Mouse (Mus musculus) stomach, embryonic 15.5 days (tissue): Measurements from ENCODE around the gene Pafah1b3. TPM values are rescaled to one million over a fixed set of nuclear protein-coding genes. Genes with fewer than 3 reads are reported as not detected.
A peak's percentile ranks its signal among the peaks of the same experiment; 100 is the strongest.

ENCODE experiments used
- ATAC-seq: fragments of 200-750 bp; cut with Nextera tagmentation; 2 replicates; pipeline ENCODE4 v1.8.0; 2017; ENCODE audit warnings: low read depth, moderate number of reproducible peaks, moderate TSS enrichment; ENCODE audit not compliant: insufficient read depth, low FRiP score
- H3K27ac ChIP-seq: fragments of 300-500 bp; sonication (generic); 2 replicates; pipeline ENCODE4 v1.5.1; 2015; ENCODE audit warnings: mild to moderate bottlenecking, inconsistent platforms
- H3K27me3 ChIP-seq: fragments of 300-500 bp; sonication (generic); replicated peaks from 2 replicates; pipeline ENCODE4 v1.6.1; 2015; ENCODE audit warnings: inconsistent platforms
- H3K36me3 ChIP-seq: fragments of 300-500 bp; sonication (generic); 2 replicates; pipeline ENCODE4 v1.6.1; 2015; ENCODE audit warnings: inconsistent platforms
- H3K4me1 ChIP-seq: fragments of 300-500 bp; sonication (generic); 2 replicates; pipeline ENCODE4 v1.6.1; 2015; ENCODE audit warnings: inconsistent platforms
- H3K4me2 ChIP-seq: fragments of 300-500 bp; sonication (generic); 2 replicates; pipeline ENCODE4 v1.6.1; 2015; ENCODE audit warnings: mild to moderate bottlenecking, inconsistent platforms
- H3K4me3 ChIP-seq: fragments of 300-500 bp; sonication (generic); replicated peaks from 2 replicates; pipeline ENCODE4 v1.5.1; 2015; ENCODE audit warnings: inconsistent platforms
- H3K9ac ChIP-seq: fragments of 300-500 bp; sonication (generic); 2 replicates; pipeline ENCODE4 v1.6.1; 2015; ENCODE audit warnings: inconsistent platforms
- H3K9me3 ChIP-seq: fragments of 300-500 bp; sonication (generic); 2 replicates; pipeline ENCODE4 v1.6.1; 2016; ENCODE audit warnings: inconsistent platforms
- WGBS: fragments of 180-500 bp; shearing (Covaris S2); methylation state at CpG from one replicate; pipeline ENCODE4 v1.1.7; 2015; 5-methylcytosine and 5-hydroxymethylcytosine counted together
- polyA plus RNA-seq: library from polyadenylated mRNA; unstranded; fragments of >200 nt; fragmentation: Nextera tagmentation; extraction: Ambion mirVana; gene quantifications from 2 replicates; pipeline ENCODE4 v1.2.1, GENCODE M21; 2015

The Pafah1b3 gene
- polyA plus RNA-seq, 1 experiment from 2014 or later: 201 TPM

DNA sequence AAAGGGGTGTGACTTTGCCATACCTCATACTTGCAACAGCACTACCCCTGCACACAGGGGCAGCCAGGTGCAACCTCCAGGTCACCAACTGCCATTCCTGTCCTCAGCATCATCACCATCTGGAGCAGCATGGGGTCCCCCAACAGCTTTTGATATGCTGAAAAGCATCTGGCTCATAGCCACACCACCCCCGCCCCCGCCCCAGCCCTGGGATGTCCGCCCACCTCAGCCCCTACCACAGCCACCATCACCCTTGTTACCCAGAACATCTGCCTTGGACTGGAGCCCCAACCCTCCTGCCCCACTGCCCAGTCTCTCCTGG is 5.9 kb upstream of the Pafah1b3 start:
- Histone ChIP-seq H3K27me3 (peaks cover 17% of the 10 kb centered on the region), H3K36me3 (no peaks in the 10 kb centered on the region), H3K4me1 (peaks cover 9% of the 10 kb centered on the region; the same call in 1 of the 2 replicates), H3K9me3 (no peaks in the 10 kb centered on the region), H3K4me3 (no peak overlapping the region), H3K27ac (no peak overlapping the region), H3K4me2 (no peak overlapping the region), H3K9ac (no peak overlapping the region)
- no peak for ATAC-seq
- 84% methylated on average over 3 of the region's 3 CpGs for WGBS

- H3K36me3 ChIP-seq: no peaks in the 10 kb centered on the region
- ATAC-seq: no peak
- H3K27me3 ChIP-seq: peaks cover 17% of the 10 kb centered on the region
- no peak overlapping the region for H3K9ac ChIP-seq
- 55% methylated on average over 9 of the region's 9 CpGs for WGBS
- no peak overlapping the region for H3K4me2 ChIP-seq
- H3K4me1 ChIP-seq: peaks cover 9% of the 10 kb centered on the region
- no peak overlapping the region for H3K27ac ChIP-seq
- no peaks in the 10 kb centered on the region for H3K9me3 ChIP-seq
- H3K4me3 ChIP-seq: no peak overlapping the region
Observed at GRCm38 (mm10) chr7:25303003-25303684, 5.4 kb upstream of the Pafah1b3 start.

- no peak within 1 kb of the TSS for H3K4me3 ChIP-seq
- no peak within 1 kb of the TSS for H3K9ac ChIP-seq
- H3K9me3 ChIP-seq: no peaks in the 10 kb centered on the region
- 56% methylated on average over 19 of the region's 19 CpGs for WGBS
- peaks cover 17% of the 10 kb centered on the region for H3K4me1 ChIP-seq
- no peak within 1 kb of the TSS for H3K27ac ChIP-seq
- no peak within 1 kb of the TSS for H3K4me2 ChIP-seq
- peaks cover 3% of the 10 kb centered on the region; the same call in 1 of the 2 replicates for H3K27me3 ChIP-seq
- H3K36me3 ChIP-seq: no peaks in the 10 kb centered on the region
- ATAC-seq: no peak
Observed at GRCm38 (mm10) chr7:25301063-25301462, 3.3 kb upstream of the Pafah1b3 start, which contains the start of gene Prr19. TSS of gene Prr19 (plus strand) at chr7:25301411.

DNA sequence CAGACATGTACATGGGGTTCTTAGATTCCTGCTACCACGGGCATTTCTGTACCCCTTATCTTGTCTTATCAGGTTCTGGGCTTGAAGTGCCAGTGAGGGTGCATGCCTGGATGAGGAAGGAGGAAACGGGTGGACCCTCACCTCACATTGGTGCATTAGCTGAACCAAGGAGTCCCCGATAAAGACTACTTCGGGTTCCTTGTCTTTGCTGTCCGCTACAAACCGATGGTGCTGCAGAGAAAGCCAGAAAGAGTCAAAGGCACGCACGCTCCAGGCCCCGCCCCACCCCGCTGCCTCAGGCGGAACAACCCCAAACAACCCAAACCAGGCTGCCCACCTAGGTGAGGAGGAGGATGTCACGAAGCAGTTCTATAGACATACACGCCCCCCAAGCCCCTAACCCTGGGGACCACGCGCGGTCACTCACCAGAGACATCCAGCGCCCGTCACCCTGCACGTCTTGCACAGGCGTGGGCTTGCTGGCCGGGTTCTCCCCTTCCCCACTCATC is 787 bp downstream of the Pafah1b3 start:
- WGBS: under 1% methylated on average over 21 of the region's 21 CpGs
- H3K4me1 ChIP-seq: peaks cover 14% of the 10 kb centered on the region
- no peaks in the 10 kb centered on the region for H3K9me3 ChIP-seq
- no peaks in the 10 kb centered on the region for H3K27me3 ChIP-seq
- peak overlapping the region; percentile 98 for H3K27ac ChIP-seq
- peak overlapping the region; percentile 92 for H3K4me2 ChIP-seq
- peaks cover 25% of the 10 kb centered on the region for H3K36me3 ChIP-seq
- peak overlapping the region; percentile 70 for H3K4me3 ChIP-seq
- ATAC-seq: peak; percentile 19; the same call in 1 of the 2 replicates
- peak overlapping the region; percentile 76 for H3K9ac ChIP-seq

DNA sequence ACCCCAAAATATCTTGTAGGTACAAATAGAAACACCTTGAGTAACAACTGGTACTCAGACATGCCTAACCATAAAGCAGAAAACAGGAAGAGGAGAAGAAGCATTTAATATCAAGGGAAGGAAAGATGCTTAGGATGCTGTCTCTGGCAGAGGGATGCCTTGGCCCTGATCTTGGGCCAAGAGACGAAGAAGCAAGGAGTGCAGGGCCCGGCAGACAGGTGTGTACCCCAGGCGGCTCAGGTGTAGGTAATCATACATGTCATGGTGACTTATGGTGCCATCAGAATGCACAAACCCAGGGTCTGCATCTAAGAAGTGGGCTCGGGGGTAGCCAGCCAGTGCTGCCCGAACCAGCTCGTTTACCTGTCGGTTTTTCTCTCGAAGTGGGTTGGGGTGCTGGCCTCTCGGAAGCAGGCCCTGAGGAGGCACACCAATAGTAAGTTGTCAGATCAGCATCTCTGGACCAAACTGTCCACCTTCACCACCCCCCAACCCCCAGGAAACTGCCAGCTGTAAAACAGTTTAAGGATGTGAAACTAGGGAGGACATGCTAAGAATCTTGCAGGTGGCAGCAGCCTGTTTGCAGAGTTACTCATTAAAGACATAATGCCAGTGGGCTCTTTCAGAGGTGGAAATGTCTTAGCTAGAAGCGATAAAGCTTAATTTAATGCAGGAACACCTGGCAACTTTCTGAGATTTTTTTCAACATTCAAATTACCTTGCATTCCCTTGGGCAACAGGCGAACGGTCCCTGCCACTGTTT is 2.6 kb downstream of the Pafah1b3 start:
- no peak for ATAC-seq
- H3K4me1 ChIP-seq: peaks cover 19% of the 10 kb centered on the region
- H3K27me3 ChIP-seq: no peaks in the 10 kb centered on the region
- no peaks in the 10 kb centered on the region for H3K9me3 ChIP-seq
- no peak overlapping the region for H3K27ac ChIP-seq
- H3K36me3 ChIP-seq: peaks cover 41% of the 10 kb centered on the region
- H3K4me2 ChIP-seq: no peak overlapping the region
- H3K4me3 ChIP-seq: no peak overlapping the region
- WGBS: 87% methylated on average over 12 of the region's 12 CpGs
- no peak overlapping the region for H3K9ac ChIP-seq

DNA sequence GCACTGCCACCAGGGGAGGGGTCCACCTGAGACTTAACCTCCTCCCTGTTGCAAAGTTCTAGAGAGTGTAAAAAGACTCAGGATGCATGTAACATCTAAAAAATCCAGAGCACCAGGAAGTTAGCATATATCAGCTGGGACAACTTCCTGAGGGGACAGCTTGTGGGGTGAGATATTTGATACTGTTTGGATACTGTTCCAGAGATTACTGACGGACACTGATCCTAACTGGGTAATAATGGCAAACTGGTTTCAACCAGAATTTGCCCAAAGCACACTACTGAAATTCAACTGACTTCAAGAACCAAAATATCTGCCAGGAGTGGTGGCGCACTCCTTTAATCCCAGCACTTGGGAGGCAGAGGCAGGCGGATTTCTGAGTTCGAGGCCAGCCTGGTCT is 3.3 kb downstream of the Pafah1b3 start:
- WGBS: 88% methylated on average over 4 of the region's 4 CpGs
- Histone ChIP-seq H3K4me2 (no peak overlapping the region), H3K4me1 (peaks cover 19% of the 10 kb centered on the region), H3K4me3 (no peak overlapping the region), H3K9me3 (no peaks in the 10 kb centered on the region), H3K27me3 (no peaks in the 10 kb centered on the region), H3K36me3 (peaks cover 48% of the 10 kb centered on the region), H3K9ac (no peak overlapping the region), H3K27ac (no peak overlapping the region)
- ATAC-seq: no peak

DNA sequence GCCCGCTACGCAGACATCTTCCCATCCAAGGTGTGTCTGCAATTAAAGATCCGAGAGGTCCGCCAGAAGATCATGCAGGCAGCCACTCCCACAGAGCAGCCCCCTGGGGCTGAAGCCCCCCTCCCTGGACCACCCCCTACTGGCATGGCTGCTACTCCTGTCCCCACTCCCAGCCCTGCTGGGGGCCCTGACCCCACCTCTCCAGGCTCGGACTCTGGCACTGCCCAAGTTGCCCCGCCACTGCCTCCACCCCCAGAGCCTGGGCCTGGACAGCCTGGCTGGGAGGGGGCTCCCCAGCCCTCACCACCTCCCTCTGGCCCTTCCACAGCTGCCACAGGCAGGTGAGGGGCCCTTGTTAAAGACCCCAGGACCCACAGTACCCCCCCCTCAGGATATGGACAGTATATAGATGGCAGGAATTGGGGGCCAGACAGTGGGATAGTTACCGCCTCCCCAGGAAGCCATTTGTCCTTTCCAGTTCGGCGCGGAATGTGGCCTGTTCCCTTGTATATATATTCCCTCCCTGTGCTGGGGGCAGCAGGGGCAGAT is 4.5 kb downstream of the Pafah1b3 start:
- Histone ChIP-seq H3K4me1 (peaks cover 19% of the 10 kb centered on the region), H3K4me3 (no peak overlapping the region), H3K27me3 (no peaks in the 10 kb centered on the region), H3K9me3 (no peaks in the 10 kb centered on the region), H3K36me3 (peaks cover 60% of the 10 kb centered on the region), H3K9ac (no peak overlapping the region), H3K27ac (no peak overlapping the region), H3K4me2 (no peak overlapping the region)
- ATAC-seq: no peak
- 71% methylated on average over 10 of the region's 10 CpGs for WGBS

DNA sequence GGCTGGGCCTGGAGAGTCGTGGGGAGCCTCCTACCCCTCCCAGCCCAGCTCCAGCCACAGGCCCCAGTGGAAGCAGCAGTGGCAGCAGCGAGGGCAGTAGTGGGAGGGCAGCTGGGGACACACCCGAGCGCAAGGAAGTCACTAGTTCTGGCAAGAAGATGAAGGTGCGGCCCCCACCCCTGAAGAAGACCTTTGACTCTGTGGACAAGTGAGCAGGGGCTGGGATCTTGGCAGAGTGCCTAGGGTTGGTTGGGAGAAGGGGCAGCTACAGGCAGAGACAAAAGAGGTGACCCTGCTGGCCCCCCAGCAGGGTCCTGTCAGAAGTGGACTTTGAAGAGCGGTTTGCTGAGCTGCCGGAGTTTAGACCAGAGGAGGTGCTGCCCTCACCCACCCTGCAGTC is 5.7 kb downstream of the Pafah1b3 start:
- 60% methylated on average over 7 of the region's 7 CpGs for WGBS

DNA sequence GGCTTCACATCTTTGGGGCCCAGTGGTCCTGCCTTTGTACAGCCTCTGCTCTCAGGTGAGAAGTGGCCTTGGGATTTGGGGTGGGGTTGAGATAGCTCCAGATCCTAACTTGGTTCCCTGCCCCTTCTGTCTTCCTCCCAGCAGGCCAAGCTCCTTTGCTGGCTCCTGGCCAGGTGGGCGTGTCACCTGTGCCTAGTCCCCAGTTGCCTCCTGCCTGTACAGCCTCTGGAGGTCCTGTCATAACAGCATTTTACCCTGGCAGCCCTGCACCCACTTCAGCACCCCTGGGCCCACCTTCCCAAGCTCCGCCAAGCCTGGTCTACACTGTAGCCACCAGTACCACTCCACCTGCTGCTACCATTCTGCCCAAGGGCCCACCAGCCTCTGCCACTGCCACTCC is 6.9 kb downstream of the Pafah1b3 start:
- Histone ChIP-seq H3K36me3 (peaks cover 83% of the 10 kb centered on the region), H3K4me2 (no peak overlapping the region), H3K9ac (no peak overlapping the region), H3K27ac (no peak overlapping the region), H3K9me3 (no peaks in the 10 kb centered on the region), H3K27me3 (no peaks in the 10 kb centered on the region), H3K4me1 (peaks cover 8% of the 10 kb centered on the region), H3K4me3 (no peak overlapping the region)
- WGBS: 66% methylated on average over 2 of the region's 2 CpGs
- peak; percentile 9; the same call in 1 of the 2 replicates for ATAC-seq

More for the DNA sequence above, 5.7 kb downstream of the Pafah1b3 start:
- no peaks in the 10 kb centered on the region for H3K27me3 ChIP-seq
- H3K9me3 ChIP-seq: no peaks in the 10 kb centered on the region
- H3K36me3 ChIP-seq: peaks cover 71% of the 10 kb centered on the region
- H3K27ac ChIP-seq: no peak overlapping the region
- no peak for ATAC-seq
- H3K9ac ChIP-seq: no peak overlapping the region
- no peak overlapping the region for H3K4me3 ChIP-seq
- H3K4me1 ChIP-seq: peaks cover 19% of the 10 kb centered on the region
- no peak overlapping the region for H3K4me2 ChIP-seq

DNA sequence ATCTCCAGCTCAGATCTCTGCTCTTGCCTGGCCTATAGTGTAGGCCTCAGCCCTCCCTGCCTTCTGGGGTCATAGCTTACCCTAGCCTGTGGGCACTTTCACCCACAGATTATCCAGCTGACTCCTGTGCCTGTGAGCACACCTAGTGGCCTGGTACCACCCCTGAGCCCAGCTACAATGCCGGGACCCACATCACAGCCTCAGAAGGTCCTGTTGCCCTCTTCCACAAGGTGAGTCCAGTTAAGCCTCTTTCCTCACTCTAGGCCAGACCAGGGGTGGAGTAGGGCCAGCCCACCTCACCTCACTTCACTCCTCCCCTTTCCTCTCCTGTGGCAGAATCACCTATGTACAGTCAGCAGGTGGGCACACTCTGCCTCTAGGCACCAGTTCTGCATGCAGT is 7.3 kb downstream of the Pafah1b3 start:
- Histone ChIP-seq H3K36me3 (peaks cover 86% of the 10 kb centered on the region), H3K9ac (no peak overlapping the region), H3K9me3 (no peaks in the 10 kb centered on the region), H3K4me2 (no peak overlapping the region), H3K4me3 (no peak overlapping the region), H3K4me1 (peaks cover 6% of the 10 kb centered on the region), H3K27me3 (no peaks in the 10 kb centered on the region), H3K27ac (0 out of 2 replicates have a peak overlapping the region, but pooled peaks have one; percentile 11)
- 92% methylated on average over 1 of the region's 1 CpGs for WGBS
- ATAC-seq: 0 out of 2 replicates have a peak, but pooled peaks have one; percentile 3

DNA sequence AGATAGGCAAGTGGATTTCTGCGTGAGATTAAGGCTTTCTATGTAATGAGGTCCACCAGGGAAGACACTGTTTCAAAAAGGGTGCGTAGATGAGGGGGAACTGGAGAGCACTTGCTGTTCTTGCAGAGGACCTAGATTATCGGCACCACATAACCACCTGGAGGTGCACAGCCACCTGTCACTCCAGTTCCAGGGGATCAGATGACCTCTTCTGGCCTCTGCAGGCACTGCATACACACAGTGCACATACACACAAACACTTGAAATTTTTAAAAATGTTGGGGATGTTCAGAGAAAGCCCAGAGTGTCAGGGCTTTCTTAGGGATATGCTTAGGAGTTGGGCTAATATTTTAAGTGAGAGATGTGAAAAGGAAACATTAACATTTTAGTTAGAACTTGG is 7.9 kb downstream of the Pafah1b3 start:
- Histone ChIP-seq H3K27me3 (no peaks in the 10 kb centered on the region), H3K27ac (no peak overlapping the region), H3K9ac (no peak overlapping the region), H3K4me3 (no peak overlapping the region), H3K36me3 (peaks cover 92% of the 10 kb centered on the region), H3K4me2 (no peak overlapping the region), H3K4me1 (peaks cover 7% of the 10 kb centered on the region), H3K9me3 (no peaks in the 10 kb centered on the region)
- no peak for ATAC-seq
- 95% methylated on average over 3 of the region's 3 CpGs for WGBS

DNA sequence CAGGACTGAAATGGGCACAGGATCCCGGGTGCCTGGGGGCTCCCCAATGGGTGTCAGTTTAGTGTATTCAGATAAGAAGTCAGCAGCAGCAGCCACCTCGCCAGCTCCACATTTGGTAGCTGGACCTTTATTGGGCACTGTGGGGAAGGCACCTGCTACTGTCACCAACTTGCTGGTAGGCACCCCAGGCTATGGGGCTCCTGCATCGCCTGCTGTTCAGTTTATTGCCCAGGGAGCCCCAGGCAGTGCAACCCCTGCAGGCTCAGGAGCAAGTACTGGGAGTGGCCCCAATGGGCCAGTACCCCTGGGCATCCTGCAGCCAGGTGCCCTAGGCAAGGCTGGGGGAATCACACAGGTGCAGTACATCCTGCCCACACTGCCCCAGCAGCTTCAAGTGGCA is 9.1 kb downstream of the Pafah1b3 start:
- no peak overlapping the region for H3K9ac ChIP-seq
- H3K4me3 ChIP-seq: no peak overlapping the region
- H3K4me2 ChIP-seq: no peak overlapping the region
- no peaks in the 10 kb centered on the region for H3K9me3 ChIP-seq
- peaks cover 86% of the 10 kb centered on the region for H3K36me3 ChIP-seq
- no peak overlapping the region for H3K27ac ChIP-seq
- no peak for ATAC-seq
- peaks cover 19% of the 10 kb centered on the region for H3K4me1 ChIP-seq
- H3K27me3 ChIP-seq: no peaks in the 10 kb centered on the region
- WGBS: 89% methylated on average over 3 of the region's 3 CpGs
